Mouse (Mus musculus) CD8-positive naive resting alpha-beta T cell, adult 2 months (primary cell): ENCODE data around the gene Vangl2.
A peak's percentile ranks its signal among the peaks of the same experiment; 100 is the strongest.

Source experiments
- DNase-seq, 2 experiments: peaks; one replicate each; pipeline ENCODE4 v3.0.0; 2022; ENCODE audit warnings: low read depth in 2 of 2, low spot score in 2 of 2

The Vangl2 gene

DNA sequence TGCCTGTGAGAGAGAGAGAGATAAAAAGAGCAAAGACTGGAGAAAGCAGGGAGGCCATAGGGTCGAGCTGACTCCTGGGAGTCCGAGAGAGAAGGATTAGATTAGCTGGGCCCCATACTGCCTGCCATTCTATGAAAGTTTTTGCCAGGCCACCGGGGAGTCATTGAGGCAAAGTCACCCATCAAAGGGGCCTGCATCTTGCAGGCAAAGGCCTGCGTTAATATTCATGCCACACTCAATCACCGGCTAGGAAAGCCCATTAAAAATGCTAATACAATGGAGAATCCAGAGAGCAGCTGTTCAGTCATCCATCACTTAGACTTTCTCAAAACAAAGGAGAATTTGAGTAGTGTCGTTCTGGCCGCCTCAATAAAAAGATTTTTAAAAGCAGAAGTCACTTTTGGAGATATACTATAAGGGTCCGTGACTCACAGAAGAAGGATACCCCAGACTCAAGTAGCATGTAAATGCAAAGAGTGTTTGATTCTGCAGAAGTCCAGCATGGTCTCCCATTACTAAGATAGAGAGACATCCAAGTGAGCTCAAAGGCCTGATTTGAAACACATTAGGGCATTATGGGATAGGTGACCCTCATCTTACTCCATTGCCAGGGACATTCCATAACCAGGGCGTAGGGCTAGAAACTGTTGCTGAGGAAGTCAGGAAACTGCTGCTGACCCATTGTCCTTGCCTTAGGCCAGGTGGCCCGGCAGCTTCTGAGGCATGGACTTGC, 57.2 kb downstream of the Vangl2 start:
- no peak for DNase-seq

DNA sequence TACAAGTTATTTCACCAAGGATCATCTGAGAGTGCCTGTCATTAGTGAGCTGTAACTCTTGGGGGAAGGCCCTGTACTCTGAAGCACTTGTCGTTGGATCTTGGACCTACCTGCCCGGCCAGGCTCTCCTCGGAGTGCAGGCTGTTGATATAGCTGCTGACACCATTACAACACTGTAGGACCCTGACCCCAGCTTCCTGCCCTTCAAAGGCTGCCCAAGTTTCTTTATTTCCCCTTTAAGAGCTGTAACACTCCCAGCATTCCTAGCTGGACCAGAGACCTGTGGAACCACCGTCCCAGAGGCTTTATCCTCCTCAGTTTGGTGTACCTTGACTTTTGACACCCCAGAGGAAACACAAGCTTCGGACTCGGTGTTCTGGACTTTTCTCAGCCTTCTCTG, 59.0 kb downstream of the Vangl2 start:
- no peak for DNase-seq

DNA sequence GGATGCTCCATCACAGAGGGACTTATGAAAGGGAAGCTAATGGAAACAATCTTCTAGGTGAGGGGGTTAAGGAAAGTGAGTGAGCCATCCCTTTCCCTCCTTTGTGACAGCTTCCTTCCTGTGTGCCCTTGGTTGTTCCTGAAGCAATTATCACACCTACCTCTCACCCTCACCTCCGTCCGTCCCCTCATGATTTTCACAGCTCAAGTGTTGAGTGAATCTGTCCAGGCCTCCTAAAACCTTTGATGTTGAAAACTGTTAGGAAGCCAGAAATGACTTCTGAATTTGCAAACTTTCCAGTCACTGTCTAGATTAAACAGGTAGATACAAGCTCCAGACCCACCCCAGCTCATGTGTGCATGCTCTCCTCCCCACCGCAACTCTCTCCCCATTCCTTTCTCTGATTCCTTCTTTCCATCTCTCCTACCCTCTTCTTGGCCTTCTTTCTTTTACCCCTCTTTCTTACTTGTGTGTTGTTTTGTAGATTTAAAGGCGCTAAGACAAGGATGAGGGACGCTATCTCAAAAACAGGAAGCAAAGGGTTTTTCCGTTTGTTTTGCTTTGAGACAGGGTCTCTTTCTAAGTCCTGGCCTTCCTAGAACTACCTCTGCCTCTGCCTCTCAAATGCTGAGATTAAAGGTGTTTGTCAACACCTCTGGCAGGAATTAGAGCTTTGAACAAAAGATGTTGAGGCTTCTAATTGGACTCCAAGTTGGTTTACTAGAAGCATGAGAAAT, 62.0 kb downstream of the Vangl2 start:
- no peak for DNase-seq

DNA sequence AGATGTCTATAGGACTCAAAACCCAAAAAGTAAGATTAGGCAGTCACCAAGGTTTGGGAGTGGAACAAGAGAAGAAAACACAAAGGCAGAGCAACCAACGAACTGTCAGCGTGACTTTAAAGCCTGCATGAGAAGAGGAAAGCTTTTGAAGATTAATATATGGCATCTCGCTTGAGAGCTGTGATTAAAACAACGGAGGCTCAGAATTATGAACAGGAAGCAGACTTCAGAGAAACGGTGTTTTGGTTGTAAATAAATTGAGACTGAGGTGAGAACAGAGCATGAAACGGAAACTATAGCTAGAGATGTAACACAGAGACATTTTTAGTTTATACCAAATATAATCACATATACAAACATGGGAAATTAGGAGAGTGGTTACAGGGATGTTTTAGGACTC, 64.6 kb downstream of the Vangl2 start:
- DNase-seq, result peak in 1 of 2 experiments; percentile 26

DNA sequence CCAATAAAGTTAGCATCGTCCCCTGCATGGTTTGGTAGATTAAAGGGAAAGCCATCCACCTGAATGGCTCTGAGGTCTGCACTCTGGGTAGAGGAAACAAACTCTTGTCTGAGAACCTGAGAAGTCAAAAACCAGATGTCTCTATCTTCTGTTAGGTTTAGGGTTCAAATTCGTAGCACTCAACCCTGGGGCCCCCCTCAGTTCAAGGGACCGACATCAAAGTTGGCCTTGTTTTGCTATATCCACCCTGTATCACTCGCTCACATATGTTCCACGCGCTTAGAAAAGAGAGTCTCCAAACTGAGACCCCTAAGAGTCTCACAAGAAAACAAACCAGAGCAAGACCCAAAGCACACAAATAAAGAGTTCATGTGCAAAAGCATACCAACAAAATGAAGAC, 66.5 kb downstream of the Vangl2 start:
- no peak for DNase-seq

DNA sequence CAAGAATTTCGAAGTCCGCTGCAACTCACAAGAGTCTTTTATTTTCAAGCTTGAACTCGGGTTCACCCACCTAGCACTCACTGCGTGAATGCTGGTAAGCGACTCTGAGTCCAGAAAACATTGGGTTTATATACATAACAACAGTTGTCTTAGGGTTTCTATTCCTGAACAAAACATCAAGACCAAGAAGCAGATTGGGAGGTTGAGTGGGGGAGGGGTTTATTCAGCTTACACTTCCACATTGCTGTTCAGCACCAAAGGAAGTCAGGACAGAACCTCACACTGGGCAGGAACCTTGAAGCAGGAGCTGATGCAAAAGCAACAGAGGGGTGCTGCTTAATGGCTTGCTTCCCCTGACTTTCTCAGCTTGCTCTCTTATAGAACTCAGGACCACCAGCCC, 67.5 kb downstream of the Vangl2 start:
- DNase-seq, result no peak

DNA sequence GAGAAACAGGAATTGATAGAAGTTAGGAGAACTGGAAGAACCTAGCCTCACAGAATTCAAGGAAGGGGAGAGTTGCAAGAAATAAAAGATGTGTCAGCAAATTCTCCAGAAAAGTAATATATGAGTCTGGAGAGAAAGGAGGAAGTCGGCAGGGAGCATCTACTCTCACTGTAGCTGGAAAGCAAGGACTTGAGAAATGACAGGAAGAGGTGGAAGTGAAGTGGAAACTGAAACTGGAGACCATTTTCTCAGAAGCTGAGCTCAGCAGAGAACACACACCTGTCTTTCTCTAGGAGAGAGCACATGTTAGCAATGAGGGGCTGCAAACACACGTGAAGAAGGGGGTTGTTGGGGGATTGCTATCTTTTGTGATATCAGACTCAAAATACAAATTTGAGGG, 70.8 kb downstream of the Vangl2 start:
- no peak for DNase-seq

DNA sequence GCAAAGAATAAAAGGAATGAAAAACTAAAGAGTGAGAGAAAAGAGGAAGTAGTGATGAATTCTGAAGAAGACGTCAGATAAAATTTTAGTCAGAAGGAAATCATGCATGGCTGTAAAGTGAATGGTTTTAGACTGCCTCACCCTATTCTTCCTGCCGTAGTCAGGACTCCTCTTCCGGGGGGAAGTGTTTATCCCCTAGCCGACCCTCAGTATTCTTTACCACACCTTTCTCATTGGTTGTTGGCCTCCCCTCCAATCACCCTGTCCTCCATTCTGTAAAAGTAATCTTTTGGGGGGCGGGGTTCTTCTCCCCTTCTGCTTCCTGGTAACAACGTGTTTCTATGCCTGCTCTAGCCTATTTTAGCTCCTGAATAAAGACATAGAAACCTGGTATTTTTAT, 73.2 kb downstream of the Vangl2 start:
- no peak for DNase-seq
